Mouse (Mus musculus) gastrocnemius, postnatal 4 days (tissue): ENCODE measurements around the gene Tgfb2. TPM values are rescaled to one million over a fixed set of nuclear protein-coding genes. Genes with fewer than 3 reads are reported as not detected.

Experiments used
- DNase-seq, 2 experiments: peaks; one replicate each; pipeline ENCODE4 v3.0.0; 2021 to 2022; ENCODE audit warnings: low spot score in 2 of 2, mixed read lengths in 2 of 2
- total RNA-seq, 2 experiments: library from RNA; stranded (reverse); gene quantifications; 2 replicates each; pipeline ENCODE4 v1.2.3; 2021

Tgfb2 gene
- total RNA-seq, 2 experiments from 2014 or later, result 37.3 to 39.4 TPM

DNA sequence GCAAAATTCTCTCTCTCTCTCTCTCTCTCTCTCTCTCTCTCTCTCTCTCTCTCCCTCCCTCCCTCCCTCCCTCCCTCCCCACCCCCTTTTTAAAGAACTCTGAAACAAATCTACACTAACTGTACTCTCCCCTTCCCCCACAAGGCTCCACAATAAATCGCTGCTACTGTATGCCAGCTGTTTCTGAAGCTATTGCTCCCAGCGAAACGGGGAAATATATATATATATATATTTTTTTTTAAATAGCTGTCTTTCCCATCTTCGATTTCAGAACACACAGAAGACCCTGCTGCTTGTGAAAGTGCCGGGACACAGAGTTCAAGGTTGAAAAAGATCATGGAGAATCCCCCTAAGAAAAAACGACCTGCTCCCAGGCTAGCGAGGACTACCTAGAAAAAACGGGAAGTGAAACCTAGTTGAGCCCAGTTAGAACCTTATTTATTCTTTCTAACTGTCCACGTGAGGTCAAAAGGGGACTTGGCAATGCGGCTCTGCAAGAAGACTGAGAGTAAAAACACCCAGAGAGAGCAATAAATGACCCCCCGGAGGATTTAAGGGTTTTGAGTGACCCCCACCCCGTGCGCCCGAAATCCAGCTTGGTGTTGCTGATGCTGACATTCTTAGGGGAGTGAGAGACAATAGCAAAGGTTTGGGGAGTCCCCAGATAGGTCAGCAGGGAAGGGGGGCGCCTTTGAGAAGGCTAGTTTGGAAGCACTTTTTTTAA lies 2.4 kb downstream of the Tgfb2 start:
- DNase-seq, result peak in 1 of 2 experiments; percentile 29

GRCm38 (mm10) chr1:186702391-186703255 lies 3.2 kb downstream of the Tgfb2 start:
- peak in 1 of 2 experiments; percentile 30 for DNase-seq

GRCm38 (mm10) chr1:186701206-186701905 lies 4.4 kb downstream of the Tgfb2 start:
- DNase-seq, result no peak

DNA sequence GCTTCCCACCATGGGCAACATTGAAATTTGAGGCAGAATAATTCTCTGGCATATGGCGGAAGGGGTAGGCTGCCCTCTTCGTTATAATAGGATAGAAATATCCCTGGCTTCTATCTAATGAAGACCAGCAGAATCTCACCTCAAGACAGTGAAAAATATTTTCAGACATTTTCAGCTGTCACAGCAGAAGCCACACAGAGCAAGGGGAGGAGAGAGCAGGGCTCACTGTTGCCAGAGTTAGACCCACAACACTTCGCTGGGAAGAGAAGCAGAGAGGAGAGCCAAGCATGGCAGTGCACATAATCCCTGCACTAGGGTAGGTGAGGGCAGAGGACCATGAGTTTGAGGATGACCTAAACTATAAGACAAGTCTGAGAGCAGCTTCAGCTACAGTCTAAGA lies 5.3 kb downstream of the Tgfb2 start:
- DNase-seq, result no peak

DNA sequence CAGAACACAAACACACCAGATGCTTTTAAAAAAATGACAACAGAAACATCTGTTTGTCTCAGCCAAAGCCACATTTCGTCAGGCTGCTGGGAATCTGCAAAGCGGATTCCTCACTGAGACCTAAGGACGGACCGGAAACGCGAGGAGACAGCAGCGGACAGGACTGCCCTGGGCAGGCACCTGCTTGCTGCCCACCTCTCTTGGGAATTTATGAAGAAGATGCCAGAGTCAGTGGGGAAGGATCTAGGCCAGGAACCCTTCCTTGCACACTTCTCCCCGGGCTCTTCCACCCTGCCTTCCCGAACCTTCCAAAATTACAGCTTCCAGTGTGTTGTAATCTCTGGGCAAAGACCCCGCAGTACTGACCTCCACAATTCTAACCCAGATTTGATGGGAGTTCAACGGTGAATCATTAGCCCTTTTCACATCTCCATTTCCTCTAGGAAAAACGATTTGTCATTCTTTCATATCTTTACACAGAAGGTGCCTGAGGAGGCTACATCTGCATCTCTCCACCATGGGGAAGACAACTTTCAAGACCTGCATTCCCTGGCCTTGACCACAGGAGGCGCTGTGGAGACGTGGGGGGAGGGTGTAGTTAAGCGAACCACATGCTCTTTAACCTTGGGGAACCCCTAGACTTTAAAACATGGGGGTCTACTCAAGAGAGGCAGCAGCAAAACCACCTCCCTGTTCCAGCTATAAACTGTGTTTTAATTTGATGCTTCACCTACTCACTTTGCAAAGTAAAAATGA lies 7.0 kb downstream of the Tgfb2 start:
- DNase-seq, result no peak

DNA sequence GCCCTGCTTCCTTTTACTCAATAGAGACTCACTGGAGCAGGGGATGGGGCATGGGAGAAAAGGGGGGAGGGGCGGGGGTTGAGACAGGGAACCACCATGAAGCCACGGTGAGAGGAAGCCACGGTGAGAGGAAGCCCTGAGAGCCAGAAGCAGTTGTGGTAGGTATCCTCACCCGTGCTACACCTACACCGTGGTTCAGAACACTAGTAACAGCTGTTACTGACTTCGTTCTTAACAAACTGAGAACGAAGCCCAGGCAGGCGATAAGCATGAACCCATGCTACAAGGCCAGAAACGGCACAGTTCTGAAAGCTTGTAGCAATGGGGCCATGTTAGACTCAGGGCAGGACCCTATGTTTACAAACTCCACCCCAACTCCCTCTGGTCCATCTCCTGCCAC lies 9.6 kb downstream of the Tgfb2 start:
- no peak for DNase-seq

GRCm38 (mm10) chr1:186695361-186695760 lies 10.4 kb downstream of the Tgfb2 start:
- peak in 1 of 2 experiments; percentile 55 for DNase-seq

- no peak for DNase-seq
Measured at GRCm38 (mm10) chr1:186692370-186692769, 13.4 kb downstream of the Tgfb2 start.

GRCm38 (mm10) chr1:186691708-186692107 lies 14.1 kb downstream of the Tgfb2 start:
- DNase-seq, result no peak

GRCm38 (mm10) chr1:186684041-186684440 lies 21.7 kb downstream of the Tgfb2 start:
- no peak for DNase-seq

GRCm38 (mm10) chr1:186682606-186683005 lies 23.2 kb downstream of the Tgfb2 start:
- no peak for DNase-seq

GRCm38 (mm10) chr1:186677614-186678013 lies 28.2 kb downstream of the Tgfb2 start:
- no peak for DNase-seq

- DNase-seq, result no peak
Measured at GRCm38 (mm10) chr1:186676199-186676598, 29.6 kb downstream of the Tgfb2 start.

GRCm38 (mm10) chr1:186675263-186675662 lies 30.5 kb downstream of the Tgfb2 start:
- DNase-seq, result no peak

- DNase-seq, result no peak
Measured at GRCm38 (mm10) chr1:186674621-186675020, 31.2 kb downstream of the Tgfb2 start.

GRCm38 (mm10) chr1:186673166-186673565 lies 32.6 kb downstream of the Tgfb2 start:
- DNase-seq, result no peak

DNA sequence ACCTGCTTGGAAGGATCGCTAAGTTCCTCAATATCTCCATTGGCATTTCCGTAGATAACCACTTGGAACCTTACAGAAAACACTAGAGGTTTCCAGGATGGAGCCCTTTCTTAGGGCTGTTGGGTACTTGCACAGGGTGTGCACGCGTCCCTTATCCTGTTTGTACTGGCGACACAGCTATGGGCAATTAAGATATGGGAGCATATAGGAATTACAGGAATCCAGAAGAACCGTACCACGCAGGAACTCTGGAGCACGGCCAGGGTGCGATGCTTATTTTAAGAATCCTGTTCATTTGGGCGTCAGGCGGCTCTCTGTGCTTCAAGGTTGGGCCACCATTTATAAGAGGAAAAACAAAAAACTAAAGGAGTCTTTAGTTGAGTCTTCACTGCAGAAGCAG lies 42.4 kb downstream of the Tgfb2 start:
- DNase-seq, result no peak

DNA sequence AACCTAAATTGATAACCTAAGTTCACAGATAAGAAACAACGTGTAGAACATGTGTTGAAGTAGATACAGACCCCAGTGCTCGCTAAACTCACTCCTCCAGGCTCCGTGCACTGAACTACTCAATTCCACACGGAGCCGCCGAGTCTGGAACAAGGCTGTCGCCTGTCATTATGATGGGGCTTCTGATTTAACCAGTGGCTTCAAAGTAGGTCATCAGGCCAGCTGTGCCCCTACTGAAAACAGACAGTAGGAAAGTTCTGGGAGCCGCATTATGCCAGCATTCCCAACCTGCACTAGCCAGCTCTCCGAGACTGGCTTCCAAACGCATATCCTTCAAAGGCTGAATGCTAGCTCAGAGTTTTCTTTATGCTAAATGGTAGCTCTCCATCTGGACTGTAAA lies 42.8 kb downstream of the Tgfb2 start:
- no peak for DNase-seq

DNA sequence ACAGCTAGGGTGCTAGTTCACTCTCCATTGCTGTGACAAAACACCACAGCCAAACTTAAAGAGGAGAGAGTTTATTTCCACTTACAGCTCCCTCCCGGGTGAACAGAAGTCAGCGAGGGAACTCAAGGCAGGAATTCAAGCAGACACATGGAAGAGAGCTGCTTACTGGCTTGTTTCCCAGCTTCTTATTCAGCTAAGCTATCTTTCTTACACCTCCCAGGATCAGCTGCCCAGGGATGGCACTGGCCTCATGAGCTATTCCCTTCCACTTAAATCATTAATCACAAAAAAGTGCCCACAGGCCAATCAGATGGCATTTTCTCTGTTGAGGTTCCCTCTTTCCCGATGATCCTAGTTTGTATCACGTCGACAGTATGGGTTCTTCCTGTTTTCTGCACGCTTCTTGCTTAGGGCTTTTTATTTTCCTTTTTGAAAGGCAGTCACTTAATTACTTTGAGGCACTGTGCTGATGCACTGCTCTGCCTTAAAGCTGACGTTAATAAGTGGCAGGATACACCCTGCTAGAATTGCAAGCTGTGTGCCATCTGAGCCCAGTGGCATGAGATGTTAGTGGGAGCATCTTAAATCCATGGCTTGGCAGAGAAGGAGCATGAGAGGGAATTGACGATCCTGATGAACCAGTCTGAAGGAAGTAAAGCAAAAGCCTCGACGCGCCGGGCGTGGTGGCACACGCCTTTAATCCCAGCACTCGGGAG lies 44.4 kb downstream of the Tgfb2 start:
- DNase-seq, result no peak

DNA sequence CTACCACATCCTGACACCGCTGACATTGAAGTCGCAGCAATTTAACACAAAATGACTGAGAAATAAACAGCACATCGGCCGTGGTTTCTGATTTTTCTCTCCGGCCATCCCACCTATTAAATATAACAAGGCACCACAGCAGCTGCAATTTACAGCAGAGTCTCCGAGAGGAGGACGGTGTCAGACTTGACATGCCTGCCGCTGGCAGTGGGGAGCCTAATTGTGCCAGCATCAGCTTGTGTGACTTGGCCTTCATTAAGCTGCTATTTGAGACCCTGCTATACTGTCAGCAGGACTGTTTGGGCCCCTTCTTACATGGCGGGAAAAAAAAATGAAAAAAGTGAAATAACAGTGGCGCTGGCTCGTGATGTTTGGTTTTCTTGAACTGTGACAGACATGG lies 47.0 kb downstream of the Tgfb2 start:
- DNase-seq, result no peak
